Mouse (Mus musculus): ENCODE data around the gene Rassf1. TPM values are rescaled to one million over a fixed set of nuclear protein-coding genes. Genes with fewer than 3 reads are reported as not detected.
A peak's percentile ranks its signal among the peaks of the same experiment; 100 is the strongest.

Gene Rassf1
- polyA plus RNA-seq, 1 experiment = 50.8 TPM

DNA sequence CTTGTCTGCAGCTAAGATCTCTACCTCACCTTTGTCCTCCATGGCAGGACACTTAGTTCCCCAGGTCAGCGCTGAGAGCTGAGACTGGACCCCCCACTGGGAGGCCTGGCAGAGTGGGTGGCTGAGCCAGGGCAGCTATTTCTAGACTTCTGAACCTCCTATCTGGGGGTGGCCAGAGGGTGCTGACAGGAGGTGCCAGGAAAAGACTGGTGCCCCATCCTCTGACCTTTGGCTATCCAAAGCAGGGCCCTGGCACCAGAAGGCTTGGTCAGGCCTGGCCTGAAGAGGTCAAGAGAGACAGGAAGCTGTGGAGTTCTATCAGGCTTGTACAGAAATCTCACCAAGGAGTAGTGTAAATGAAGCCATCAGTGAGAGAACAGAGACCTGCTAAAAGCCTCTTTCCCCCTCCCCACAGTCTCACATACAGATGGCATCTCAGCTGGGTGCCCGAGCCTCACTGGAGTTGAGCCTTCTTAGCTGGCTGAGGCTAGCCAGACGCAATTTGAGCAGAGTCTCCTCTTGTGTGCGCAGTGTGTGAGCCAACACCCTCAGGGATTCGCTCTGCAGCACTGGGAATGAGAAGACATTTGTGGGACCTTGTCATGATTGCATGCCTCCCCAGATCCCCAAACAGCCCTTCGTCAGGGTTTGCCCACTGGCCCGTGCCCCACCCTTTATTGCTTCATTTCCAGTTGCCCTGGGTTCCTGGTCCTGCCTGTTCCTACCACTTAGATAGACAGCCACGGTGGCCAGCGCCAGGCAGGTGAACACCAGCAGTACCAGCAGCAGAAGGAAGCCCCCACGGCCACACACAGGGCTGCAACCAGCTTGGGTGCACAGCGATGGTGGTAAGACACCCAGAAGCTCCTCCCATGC is 42.0 kb downstream of the Rassf1 start:
- WGBS = 96% methylated on average over 11 of the region's 11 CpGs
- Histone ChIP-seq H3K4me1 (replicated peaks; ENCODE audit: control insufficient read depth, insufficient read depth, low read length) (peaks cover 7% of the 10 kb centered on the region; the same call in 1 of the 2 replicates), H3K36me3 (ENCODE audit: control insufficient read depth, insufficient read depth, low read length) (peaks cover 6% of the 10 kb centered on the region; the same call in 1 of the 2 replicates), H3K4me3 (ENCODE audit: control insufficient read depth, insufficient read depth, low read length) (no peak overlapping the region), H3K27me3 (ENCODE audit: control insufficient read depth, insufficient read depth, low read length) (no peaks in the 10 kb centered on the region), H3K27ac (ENCODE audit: control insufficient read depth, insufficient read depth, low read length) (no peak overlapping the region)
- DNase-seq = no peak
- TF ChIP-seq POLR2A (IDR thresholded peaks at IDR 0.05; ENCODE audit: control insufficient read depth, extremely low read depth, insufficient read depth, low read length, poor library complexity) (no peak), CTCF (IDR thresholded peaks at IDR 0.05; ENCODE audit: borderline replicate concordance, control insufficient read depth, extremely low read depth, insufficient read depth, low read length, poor library complexity) (no peak)

- H3K27ac ChIP-seq (ENCODE audit: control insufficient read depth, insufficient read depth, low read length) = peak overlapping the region; percentile 1; the same call in 1 of the 2 replicates
These were observed 43.1 kb downstream of the Rassf1 start for GRCm38 (mm10) chr9:107594281-107595062.

GRCm38 (mm10) chr9:107596619-107597569 is 45.5 kb downstream of the Rassf1 start:
- H3K27ac ChIP-seq (ENCODE audit: control insufficient read depth, insufficient read depth, low read length) = no peak overlapping the region
- peaks cover 14% of the 10 kb centered on the region for H3K4me1 ChIP-seq (replicated peaks; ENCODE audit: control insufficient read depth, insufficient read depth, low read length)
- H3K27me3 ChIP-seq (ENCODE audit: control insufficient read depth, insufficient read depth, low read length) = no peaks in the 10 kb centered on the region
- TF ChIP-seq POLR2A (IDR thresholded peaks at IDR 0.05; ENCODE audit: control insufficient read depth, extremely low read depth, insufficient read depth, low read length, poor library complexity) (no peak), CTCF (IDR thresholded peaks at IDR 0.05; ENCODE audit: borderline replicate concordance, control insufficient read depth, extremely low read depth, insufficient read depth, low read length, poor library complexity) (no peak)
- no peak for DNase-seq
- no peak overlapping the region for H3K4me3 ChIP-seq (ENCODE audit: control insufficient read depth, insufficient read depth, low read length)
- 96% methylated on average over 11 of the region's 11 CpGs for WGBS
- peaks cover 4% of the 10 kb centered on the region; the same call in 1 of the 2 replicates for H3K36me3 ChIP-seq (ENCODE audit: control insufficient read depth, insufficient read depth, low read length)

More at GRCm38 (mm10) chr9:107594281-107595062, 43.1 kb downstream of the Rassf1 start:
- H3K36me3 ChIP-seq (ENCODE audit: control insufficient read depth, insufficient read depth, low read length) = peaks cover 6% of the 10 kb centered on the region; the same call in 1 of the 2 replicates
- no peaks in the 10 kb centered on the region for H3K4me1 ChIP-seq (replicated peaks; ENCODE audit: control insufficient read depth, insufficient read depth, low read length)
- no peaks in the 10 kb centered on the region for H3K27me3 ChIP-seq (ENCODE audit: control insufficient read depth, insufficient read depth, low read length)
- 95% methylated on average over 8 of the region's 8 CpGs for WGBS
- H3K4me3 ChIP-seq (ENCODE audit: control insufficient read depth, insufficient read depth, low read length) = no peak overlapping the region
- DNase-seq = no peak
- TF ChIP-seq CTCF (IDR thresholded peaks at IDR 0.05; ENCODE audit: borderline replicate concordance, control insufficient read depth, extremely low read depth, insufficient read depth, low read length, poor library complexity) = no peak
- no peak for TF ChIP-seq POLR2A (IDR thresholded peaks at IDR 0.05; ENCODE audit: control insufficient read depth, extremely low read depth, insufficient read depth, low read length, poor library complexity)

GRCm38 (mm10) chr9:107598385-107598784 is 47.0 kb downstream of the Rassf1 start:
- whole genome bisulfite sequencing = 92% methylated on average over 5 of the region's 5 CpGs
- DNase-seq = no peak

DNA sequence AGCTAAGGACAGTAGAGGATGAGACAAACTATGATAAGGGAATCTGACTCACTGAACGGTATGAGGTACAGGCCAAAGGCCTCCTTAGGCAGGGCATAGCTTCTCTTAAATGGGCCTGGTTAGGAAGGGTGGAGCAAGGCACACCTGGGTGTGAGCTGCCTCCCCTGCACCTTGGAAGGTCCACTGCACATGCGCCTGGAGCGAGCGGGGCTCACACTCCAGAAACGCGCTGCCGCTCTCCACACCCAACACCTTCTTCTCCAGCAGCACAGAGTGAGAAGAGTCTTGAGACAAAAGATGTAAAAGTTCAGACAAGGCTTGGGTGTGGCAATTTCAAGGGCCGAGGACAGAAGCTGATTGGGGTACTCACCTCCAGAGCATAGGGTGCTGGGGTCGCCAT is 48.1 kb downstream of the Rassf1 start:
- DNase-seq = no peak
- Histone ChIP-seq H3K27ac (ENCODE audit: control insufficient read depth, insufficient read depth, low read length) (no peak overlapping the region), H3K4me1 (replicated peaks; ENCODE audit: control insufficient read depth, insufficient read depth, low read length) (peaks cover 14% of the 10 kb centered on the region), H3K4me3 (ENCODE audit: control insufficient read depth, insufficient read depth, low read length) (no peak overlapping the region), H3K27me3 (ENCODE audit: control insufficient read depth, insufficient read depth, low read length) (no peaks in the 10 kb centered on the region), H3K36me3 (ENCODE audit: control insufficient read depth, insufficient read depth, low read length) (no peaks in the 10 kb centered on the region)
- TF ChIP-seq POLR2A (IDR thresholded peaks at IDR 0.05; ENCODE audit: control insufficient read depth, extremely low read depth, insufficient read depth, low read length, poor library complexity) (no peak), CTCF (IDR thresholded peaks at IDR 0.05; ENCODE audit: borderline replicate concordance, control insufficient read depth, extremely low read depth, insufficient read depth, low read length, poor library complexity) (no peak)
- WGBS = 96% methylated on average over 9 of the region's 9 CpGs

More at GRCm38 (mm10) chr9:107598385-107598784, 47.0 kb downstream of the Rassf1 start:
- Histone ChIP-seq H3K4me3 (ENCODE audit: control insufficient read depth, insufficient read depth, low read length) (no peak overlapping the region), H3K4me1 (replicated peaks; ENCODE audit: control insufficient read depth, insufficient read depth, low read length) (peaks cover 14% of the 10 kb centered on the region), H3K27me3 (ENCODE audit: control insufficient read depth, insufficient read depth, low read length) (no peaks in the 10 kb centered on the region), H3K27ac (ENCODE audit: control insufficient read depth, insufficient read depth, low read length) (no peak overlapping the region), H3K36me3 (ENCODE audit: control insufficient read depth, insufficient read depth, low read length) (no peaks in the 10 kb centered on the region; the same call in 1 of the 2 replicates)
- TF ChIP-seq POLR2A (IDR thresholded peaks at IDR 0.05; ENCODE audit: control insufficient read depth, extremely low read depth, insufficient read depth, low read length, poor library complexity) (no peak), CTCF (IDR thresholded peaks at IDR 0.05; ENCODE audit: borderline replicate concordance, control insufficient read depth, extremely low read depth, insufficient read depth, low read length, poor library complexity) (no peak)

All from thymus, adult 2 months (tissue).